Mouse (Mus musculus): Measurements from ENCODE around the gene Ercc8. TPM values are rescaled to one million over a fixed set of nuclear protein-coding genes. Genes with fewer than 3 reads are reported as not detected.

Ercc8 gene
- 10.8 and 14.4 TPM in 2 replicates for total RNA-seq (2017)

DNA sequence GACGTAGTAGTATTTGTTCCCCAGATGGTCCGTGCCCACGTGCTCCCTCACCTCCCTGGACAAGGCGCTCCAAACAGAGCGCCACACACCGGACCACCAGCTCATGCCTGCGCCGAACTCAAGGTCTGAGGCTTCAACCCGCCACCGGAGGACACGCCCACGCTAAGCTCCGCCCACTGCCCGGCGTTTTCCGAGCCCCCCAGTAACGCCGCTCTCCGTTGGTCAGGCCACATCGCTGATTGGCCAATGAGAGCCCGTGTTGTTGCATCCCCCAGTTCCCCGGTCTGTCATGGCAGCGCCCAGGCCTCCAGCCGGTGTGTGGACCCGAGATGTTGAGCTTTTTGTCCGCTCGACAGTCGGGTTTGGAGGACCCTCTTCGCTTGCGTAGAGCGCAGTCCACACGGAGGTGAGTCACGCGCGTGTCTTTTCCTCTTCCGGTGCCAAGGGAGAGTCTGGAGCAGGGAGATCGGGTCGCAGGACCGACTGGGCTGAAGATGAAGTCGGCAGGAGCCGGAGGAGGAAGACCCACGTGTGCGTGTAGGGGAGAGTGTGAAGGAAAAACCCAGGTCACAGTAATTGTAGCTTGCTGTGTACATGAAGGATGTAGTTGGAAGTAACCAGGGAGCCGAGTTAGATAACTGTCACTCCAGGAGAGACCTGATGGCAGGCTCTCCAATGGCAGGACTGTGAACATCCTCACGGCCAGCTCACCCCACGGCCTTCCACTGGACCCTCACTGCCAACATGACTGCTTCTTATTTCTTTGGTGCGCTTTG is at the start of gene Ercc8, which contains the start of gene Ndufaf2:
TSS of gene Ercc8 (plus strand) at position 267 of the 776 bp plus-strand sequence.
TSS of gene Ndufaf2 (minus strand) at position 159 of the 776 bp plus-strand sequence.
- peak; percentile 95 for ATAC-seq (ENCODE audit: extremely low read depth, insufficient number of reproducible peaks, low FRiP score, poor library complexity, severe bottlenecking)

DNA sequence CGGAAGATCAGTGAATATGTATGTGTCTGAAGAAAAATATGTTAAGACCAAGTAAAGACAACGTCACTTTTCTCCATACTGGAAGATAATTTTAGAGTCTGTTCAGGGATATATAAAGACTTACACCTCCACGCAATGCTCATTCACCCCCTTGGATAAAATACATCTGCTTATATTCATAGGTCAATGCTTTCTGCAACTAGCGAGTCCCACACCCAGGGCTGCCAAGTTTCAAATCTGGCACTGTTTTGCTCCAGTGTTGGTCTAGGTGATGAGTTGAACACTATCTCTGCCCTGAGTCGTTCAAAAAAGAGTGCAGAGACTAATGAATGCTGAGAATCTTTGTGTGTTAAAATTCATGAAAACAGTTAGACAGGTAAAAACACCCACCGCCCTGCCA is 47.6 kb upstream of the Ercc8 start:
- no peak for ATAC-seq (ENCODE audit: extremely low read depth, insufficient number of reproducible peaks, low FRiP score, poor library complexity, severe bottlenecking)

DNA sequence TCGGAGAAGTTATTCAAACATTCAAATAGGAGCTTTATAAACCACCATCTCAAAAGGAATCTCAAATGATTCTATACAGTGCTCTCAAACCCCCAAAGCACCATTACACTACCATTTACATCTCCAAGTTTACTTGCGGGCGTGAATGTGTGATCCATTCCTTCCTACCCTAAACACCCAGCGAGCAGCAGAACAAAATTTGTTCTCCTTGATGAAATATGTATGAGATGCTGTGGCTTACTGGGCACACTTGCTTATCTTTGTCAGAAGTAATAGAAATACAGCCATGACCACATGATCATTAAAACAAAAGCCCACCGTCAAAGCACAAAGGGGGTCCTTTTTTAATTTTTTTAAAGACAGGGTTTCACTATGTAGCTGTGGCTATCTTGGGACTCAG is 45.0 kb upstream of the Ercc8 start:
- no peak for ATAC-seq (ENCODE audit: extremely low read depth, insufficient number of reproducible peaks, low FRiP score, poor library complexity, severe bottlenecking)

DNA sequence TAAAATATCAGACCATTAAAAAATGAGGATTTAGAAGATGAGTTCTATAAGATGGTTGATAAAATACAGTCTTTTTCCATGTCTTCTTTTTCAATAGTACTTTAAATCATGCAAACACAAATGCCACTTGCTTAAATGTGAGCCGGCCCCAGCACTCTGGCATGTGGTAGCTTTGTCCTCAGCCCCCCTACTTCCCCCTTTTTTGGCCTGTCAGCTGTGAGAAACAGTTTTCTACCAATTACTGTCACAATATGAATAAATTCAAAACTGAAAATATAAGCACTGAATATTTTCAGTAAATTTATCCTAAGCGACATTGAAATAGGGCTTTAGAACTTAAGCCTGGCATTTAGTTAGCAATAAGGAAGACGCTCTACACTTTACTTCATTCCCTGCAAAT is 44.3 kb upstream of the Ercc8 start:
- ATAC-seq (ENCODE audit: extremely low read depth, insufficient number of reproducible peaks, low FRiP score, poor library complexity, severe bottlenecking), result no peak

DNA sequence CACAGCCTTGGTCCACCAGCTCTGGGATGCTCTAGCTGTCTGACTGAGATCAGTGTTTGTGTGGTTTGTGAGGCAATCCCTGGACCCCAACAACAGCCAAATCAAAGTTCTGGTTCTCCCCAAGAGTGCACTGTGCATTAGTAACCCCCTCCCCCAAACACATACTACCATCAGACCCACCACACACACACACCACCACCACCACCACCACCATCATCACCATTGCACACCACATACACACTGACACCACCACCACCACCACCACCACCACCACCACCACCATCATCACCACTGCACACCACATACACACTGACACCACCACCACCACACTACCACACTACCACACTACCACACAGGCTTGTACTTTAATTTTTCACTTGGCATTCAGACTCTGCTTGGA is 40.9 kb upstream of the Ercc8 start:
- no peak for ATAC-seq (ENCODE audit: extremely low read depth, insufficient number of reproducible peaks, low FRiP score, poor library complexity, severe bottlenecking)

DNA sequence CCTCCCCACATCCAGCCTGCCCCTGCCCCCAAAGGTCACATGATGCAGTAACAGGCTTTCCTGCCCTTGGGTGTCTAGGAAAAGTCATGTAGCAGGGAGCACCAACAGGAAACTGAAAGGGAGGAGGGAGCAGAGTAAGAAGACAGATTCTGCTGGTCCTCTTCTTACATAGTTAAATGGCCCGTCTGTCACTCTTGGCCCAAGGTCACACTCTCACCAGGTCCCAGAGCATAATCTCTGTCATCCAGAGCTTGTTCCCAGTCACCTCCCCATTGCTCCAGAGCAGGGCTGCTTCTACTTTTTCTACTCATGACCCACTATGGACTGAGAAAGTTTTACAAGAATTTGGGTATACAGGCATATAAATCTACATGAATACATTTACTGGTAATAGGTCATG is 40.3 kb upstream of the Ercc8 start:
- no peak for ATAC-seq (ENCODE audit: extremely low read depth, insufficient number of reproducible peaks, low FRiP score, poor library complexity, severe bottlenecking)

DNA sequence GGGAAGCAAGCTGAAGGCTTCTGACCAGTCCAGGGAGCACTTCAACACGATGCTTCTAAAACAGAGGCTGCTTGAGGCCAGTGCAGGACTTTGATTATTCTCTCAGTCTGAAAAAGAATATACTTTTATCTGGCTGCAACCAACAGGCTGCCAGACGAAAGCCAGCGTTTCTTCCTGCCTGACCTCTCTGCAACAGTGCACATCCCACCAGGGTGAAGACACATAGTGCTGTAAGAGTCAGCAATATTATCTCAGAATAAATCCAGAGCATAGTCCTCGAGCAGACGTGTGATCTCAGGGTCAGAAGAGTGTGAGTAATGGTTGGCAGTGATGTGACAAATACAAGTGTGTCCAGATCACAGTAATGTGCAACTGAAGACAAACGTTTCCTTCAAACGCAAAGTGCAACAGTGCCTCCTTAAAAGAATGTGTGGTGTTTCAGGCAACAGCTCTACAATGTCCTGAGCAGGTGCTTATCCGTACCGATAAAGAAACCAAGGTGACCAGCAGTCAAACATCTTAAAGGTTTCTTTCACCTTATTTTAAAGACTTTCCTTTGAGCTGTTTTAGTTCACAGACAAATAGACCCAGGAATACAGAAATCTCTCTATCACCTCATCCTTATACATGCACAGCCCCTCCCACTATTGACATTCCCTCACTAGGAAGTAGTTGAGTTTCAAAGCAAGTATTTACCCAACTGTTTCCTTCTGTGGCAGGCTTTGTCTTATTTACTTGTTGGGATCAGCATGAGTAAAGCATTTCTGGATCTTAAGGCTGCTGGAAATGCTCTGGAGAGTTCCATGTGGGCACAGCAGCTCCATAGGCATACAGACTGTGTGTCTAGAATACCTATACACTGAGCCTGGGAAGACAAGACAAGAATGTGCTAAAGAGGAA is 38.9 kb upstream of the Ercc8 start:
- no peak for ATAC-seq (ENCODE audit: extremely low read depth, insufficient number of reproducible peaks, low FRiP score, poor library complexity, severe bottlenecking)

DNA sequence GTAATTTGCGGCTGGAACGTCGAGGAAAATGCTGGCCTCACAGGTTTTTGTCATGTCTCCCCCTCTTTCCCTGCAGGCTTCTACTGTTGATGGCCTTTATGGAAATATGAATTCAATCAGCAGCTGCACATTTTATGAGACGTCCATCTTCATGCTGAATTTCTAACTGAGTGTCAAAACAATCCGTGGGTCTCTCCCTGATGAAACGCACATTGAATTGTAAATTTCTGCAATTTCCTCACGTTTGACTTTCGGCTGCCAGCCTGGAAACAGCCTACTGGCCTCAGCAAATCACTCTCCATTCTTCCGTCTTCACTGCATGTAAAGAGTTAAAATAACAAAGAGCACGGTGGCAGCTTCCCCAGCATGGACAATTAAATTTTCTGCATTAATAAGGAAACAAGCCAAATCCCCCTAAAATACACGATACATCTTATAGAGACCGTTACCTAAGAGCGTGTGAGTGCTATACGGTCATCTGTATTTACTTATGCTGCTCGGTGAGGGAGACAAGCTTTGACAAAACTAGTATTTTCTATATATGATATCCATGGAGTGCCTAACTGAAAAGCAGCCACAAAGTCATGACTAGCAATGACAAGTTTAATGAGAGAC is 35.3 kb upstream of the Ercc8 start:
- no peak for ATAC-seq (ENCODE audit: extremely low read depth, insufficient number of reproducible peaks, low FRiP score, poor library complexity, severe bottlenecking)

DNA sequence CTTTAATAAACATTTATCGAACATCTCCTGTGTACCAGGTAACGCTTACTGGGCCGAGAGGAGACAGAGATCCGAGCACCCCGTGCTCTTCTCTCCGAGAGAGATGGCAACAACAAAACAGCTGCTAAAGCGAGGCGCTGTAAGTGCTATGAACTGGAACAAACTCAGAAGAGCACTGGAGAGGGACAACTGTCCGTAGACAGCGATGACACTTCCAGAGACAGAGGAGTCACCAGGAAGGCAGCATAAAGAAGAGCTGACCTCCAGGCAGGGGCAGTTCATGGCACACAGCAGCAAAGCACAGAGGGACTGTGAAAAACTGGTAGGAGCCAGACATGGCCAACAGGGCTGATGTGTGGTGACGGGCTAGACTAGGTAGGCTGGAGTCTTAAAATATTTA is 34.4 kb upstream of the Ercc8 start:
- no peak for ATAC-seq (ENCODE audit: extremely low read depth, insufficient number of reproducible peaks, low FRiP score, poor library complexity, severe bottlenecking)

DNA sequence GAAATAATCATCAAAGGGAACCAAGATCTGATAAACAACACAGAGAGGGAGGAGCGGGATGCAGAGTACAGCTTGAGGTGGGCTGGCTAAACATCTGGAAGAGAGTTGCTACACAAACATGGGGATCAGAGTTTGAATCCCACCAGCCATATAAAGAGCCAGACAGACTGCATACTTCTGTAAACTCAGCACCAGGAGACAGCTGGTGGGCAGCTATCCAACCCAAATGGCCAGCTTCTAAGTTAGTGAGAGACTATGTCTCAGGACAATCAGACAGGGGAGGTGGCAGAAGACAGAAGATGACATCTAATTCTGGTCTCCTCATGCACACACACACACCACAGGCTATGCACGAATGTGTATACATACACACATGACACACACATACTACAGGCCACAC is 32.3 kb upstream of the Ercc8 start:
- ATAC-seq (ENCODE audit: extremely low read depth, insufficient number of reproducible peaks, low FRiP score, poor library complexity, severe bottlenecking), result no peak

DNA sequence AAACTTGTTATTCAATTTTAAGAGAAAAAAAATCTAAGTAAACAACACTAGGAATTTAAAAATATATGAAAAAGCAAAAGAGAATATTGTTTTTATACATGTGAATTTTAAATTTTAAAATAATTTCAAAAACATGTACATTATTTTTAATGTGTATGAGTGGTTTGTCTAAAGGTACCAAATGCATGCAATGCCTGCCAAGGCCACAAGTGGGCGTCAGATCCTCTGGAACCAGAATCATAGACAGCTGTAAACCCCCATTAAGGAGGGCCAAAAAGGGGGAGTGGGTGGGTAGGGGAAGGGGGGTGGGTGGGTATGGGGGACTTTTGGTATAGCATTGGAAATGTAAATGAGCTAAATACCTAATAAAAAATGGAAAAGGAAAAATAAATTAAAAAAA is 31.4 kb upstream of the Ercc8 start:
- ATAC-seq (ENCODE audit: extremely low read depth, insufficient number of reproducible peaks, low FRiP score, poor library complexity, severe bottlenecking), result peak; percentile 70; the same call in 1 of the 2 replicates

DNA sequence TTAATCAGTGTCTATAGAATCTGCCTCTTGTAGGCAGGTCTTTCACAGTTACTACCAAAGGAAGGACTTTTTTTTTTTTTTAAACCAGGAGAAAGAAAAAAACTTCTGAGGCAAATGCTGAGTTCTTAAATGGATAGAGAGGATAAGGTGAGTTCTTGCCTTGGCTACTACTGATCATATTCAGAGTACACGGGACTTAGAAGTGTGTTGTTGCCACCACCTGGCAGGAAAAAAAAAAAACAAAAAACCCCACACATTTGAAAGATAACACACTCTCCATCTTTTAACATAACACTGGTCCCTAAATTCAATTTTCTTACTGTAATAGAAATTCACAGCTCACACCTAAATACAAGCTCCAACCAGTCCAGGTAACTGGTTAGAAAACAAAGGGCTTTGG is 30.6 kb upstream of the Ercc8 start:
- no peak for ATAC-seq (ENCODE audit: extremely low read depth, insufficient number of reproducible peaks, low FRiP score, poor library complexity, severe bottlenecking)

DNA sequence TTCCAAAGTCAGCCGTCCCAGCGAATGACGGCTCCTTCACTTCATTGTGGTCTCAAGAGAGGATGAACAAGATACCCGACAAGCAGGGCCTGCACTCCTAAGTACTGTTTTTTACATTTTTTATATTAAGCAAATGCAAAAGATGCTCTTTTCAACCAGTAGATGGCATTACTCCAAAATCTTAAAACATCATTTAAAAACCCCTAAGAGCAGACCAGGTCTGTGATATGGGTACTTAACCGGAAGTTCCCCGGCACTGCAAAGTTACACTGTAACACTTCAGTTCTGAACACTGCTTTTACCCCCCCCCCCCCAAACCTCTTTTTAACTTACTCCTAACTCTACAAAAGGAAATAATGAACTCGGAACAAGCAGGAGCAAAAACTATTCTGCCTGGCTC is 29.5 kb upstream of the Ercc8 start:
- no peak for ATAC-seq (ENCODE audit: extremely low read depth, insufficient number of reproducible peaks, low FRiP score, poor library complexity, severe bottlenecking)

DNA sequence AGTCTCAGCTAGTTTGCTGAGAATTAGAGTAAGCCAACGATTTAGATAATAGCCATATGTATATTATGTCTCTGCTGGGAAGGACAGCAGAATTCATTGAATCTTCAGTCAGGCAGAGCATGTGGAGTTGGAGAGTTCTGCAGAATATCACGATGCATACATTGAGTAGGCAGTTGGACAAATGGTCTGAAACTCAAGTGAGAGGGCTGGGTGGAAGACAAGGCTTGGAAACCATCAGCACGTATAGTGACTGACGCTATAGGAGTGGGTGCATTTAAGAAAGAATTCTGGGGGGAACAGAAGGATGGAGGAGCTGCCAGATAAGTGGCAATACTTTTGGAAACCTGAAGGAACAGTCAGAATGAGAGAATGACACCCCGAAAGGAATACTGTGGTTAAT is 27.8 kb upstream of the Ercc8 start:
- no peak for ATAC-seq (ENCODE audit: extremely low read depth, insufficient number of reproducible peaks, low FRiP score, poor library complexity, severe bottlenecking)

DNA sequence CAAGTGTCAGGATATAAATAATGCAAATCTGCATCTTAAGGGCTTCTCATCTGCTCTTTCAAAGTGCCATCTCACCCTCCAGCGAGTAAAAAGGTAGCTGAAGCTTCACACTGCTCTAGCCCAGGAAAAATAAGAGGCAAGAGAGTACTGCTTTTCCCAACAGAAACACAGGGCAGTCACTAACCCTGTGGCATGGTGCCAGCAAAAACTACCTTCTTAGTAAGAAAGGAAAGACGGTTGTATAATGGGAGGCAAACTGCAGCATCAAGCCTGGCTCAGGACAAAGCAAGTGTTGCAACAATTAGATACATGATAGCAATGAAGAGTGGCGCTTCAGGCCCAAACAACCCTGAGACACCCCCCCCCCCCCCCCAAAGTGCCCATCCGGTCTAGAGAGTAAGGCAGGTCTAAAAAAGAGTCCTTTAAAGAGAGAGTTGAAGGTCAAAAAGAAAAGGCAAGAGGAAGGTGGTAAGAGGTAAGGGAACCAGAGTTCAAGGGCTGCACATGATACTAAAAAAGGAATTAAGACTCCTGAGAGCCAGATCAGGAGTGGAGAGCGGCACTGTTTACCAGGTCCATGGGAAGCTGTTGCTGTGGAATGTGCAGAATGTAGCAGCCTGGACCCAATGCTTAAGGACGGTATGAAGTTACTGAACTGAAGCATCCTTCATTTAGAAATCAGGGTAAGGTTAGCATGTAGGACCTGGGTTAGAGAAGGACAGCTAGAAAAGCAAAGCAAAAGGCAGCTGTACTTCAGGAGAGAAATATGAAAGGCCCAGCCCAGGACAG is 26.3 kb upstream of the Ercc8 start:
- no peak for ATAC-seq (ENCODE audit: extremely low read depth, insufficient number of reproducible peaks, low FRiP score, poor library complexity, severe bottlenecking)

DNA sequence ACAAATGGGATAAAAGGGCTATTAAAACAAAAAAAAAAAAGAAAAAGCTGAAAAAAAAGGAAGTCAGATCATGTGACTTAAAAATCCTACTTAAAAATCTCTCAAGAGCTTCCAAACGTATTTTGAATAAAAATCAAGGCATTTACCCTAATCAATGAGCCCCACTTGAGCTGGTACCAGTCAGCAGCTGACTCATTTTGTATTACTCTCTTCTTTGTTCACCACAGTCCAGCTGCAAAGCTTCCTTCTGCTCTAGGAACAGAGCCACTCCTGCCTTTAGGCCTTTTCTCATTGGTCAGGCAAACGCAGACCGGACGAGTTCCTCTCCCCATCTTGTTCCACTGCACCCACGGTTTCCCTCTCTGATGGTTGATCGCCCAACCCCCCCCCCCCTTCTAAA is 22.9 kb upstream of the Ercc8 start:
- no peak for ATAC-seq (ENCODE audit: extremely low read depth, insufficient number of reproducible peaks, low FRiP score, poor library complexity, severe bottlenecking)

DNA sequence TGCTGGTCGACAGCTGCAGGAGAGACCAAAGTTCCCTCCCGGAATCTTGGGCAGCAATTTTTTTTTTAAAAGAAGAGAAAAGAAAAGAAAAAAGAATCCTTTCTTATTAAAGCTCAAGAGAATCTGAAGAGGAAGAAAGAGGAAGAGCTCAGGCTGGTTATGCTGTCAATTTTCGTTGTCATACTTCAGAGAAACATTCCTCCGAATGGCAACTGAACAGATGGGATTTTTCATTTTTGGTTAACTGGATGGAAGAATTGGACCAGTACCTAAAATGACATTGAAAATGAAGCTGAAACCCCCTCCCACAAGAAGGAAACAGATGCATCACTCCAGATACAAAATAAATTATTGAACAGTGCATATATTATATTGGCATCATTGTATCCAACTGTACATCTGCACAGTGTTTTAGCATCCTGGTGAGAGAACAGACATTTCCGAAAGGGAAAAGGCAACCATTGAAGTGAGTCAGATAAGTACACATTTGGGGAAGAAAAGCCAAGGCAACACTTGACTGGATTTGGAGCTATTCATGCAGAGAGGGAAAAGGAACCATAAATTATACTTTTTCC is 20.0 kb upstream of the Ercc8 start:
- ATAC-seq (ENCODE audit: extremely low read depth, insufficient number of reproducible peaks, low FRiP score, poor library complexity, severe bottlenecking), result no peak

DNA sequence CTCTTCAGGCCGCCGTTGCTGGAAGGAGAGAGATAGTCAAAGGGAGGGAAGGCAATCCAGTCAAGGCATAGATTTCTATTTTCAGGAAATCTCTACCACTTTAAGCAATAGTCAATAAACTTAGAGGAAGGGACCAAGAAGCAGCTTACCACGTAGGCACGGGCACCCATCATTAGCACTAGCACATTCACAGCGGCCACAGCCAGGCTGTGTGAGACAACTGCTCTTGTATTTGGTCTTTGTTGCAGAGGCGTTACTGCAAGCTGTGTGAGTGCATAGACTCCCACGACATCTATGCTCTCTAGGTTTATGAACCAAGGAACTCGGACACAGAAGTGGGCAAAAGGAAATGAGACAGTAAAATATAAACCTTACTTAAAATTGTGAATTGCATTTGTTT is 14.4 kb upstream of the Ercc8 start:
- ATAC-seq (ENCODE audit: extremely low read depth, insufficient number of reproducible peaks, low FRiP score, poor library complexity, severe bottlenecking), result no peak

DNA sequence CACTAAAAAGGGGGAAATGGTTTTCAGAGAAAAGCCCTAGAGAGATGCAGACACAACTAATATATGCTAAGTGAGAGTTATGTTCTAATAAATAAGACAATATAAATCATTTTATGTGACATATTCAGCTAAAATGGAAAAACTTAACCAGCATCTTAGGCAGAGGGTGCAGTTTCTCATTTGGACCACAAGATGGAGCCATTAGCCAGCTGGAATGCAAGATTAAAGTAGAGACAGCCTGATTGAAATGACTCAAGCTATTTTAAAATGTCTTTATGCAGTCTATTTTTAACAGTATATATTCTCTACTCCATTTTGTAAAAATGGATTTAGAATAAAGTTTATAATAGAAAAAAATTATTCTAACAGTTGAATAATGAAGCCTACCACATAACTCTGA is 6.7 kb upstream of the Ercc8 start:
- peak; percentile 73 for ATAC-seq (ENCODE audit: extremely low read depth, insufficient number of reproducible peaks, low FRiP score, poor library complexity, severe bottlenecking)
